Mouse (Mus musculus) liver, embryonic 14.5 days (tissue): ENCODE data around the gene Rbms2. TPM values are rescaled to one million over a fixed set of nuclear protein-coding genes. Genes with fewer than 3 reads are reported as not detected.

Experiments used
- ATAC-seq: fragments of 200-750 bp; cut with Nextera tagmentation; 2 replicates; pipeline ENCODE4 v1.8.0; 2017; ENCODE audit warnings: moderate number of reproducible peaks, mild to moderate bottlenecking, moderate library complexity; ENCODE audit not compliant: insufficient read depth
- DNase-seq, 3 experiments: peaks; one replicate each; pipeline ENCODE4 v3.0.0-alpha.2; 2012 to 2013; ENCODE audit warnings: low read depth in 3 of 3, low spot score in 3 of 3
- H3K27ac ChIP-seq: fragments of 300-500 bp; sonication (generic); 2 replicates; pipeline ENCODE4 v1.5.1; 2014; ENCODE audit warnings: moderate library complexity, mild to moderate bottlenecking, control low read depth, inconsistent platforms
- H3K27me3 ChIP-seq: fragments of 300-500 bp; sonication (generic); 2 replicates; pipeline ENCODE4 v1.6.1; 2014; ENCODE audit warnings: mild to moderate bottlenecking, low read length, moderate library complexity; ENCODE audit not compliant: control insufficient read depth, insufficient read depth
- H3K36me3 ChIP-seq: fragments of 300-500 bp; sonication (generic); replicated peaks from 2 replicates; pipeline ENCODE4 v1.6.1; 2014; ENCODE audit warnings: low read depth; ENCODE audit not compliant: control insufficient read depth, insufficient read depth
- H3K4me1 ChIP-seq, 2 experiments: fragments of 200-500 bp in 1 of 2; fragments of 300-500 bp in 1 of 2; sonication (generic) in 1 of 2; replicated peaks; 2 replicates each; pipeline ENCODE4 v1.6.1; 2012 to 2014; ENCODE audit warnings: antibody characterized with exemption in 1 of 2, inconsistent platforms in 1 of 2, low read length in 1 of 2; ENCODE audit not compliant: control insufficient read depth in 2 of 2, insufficient read depth in 2 of 2
- H3K4me2 ChIP-seq: fragments of 300-500 bp; sonication (generic); 2 replicates; pipeline ENCODE4 v1.6.1; 2014; ENCODE audit warnings: low read depth, mild to moderate bottlenecking, control low read depth, moderate library complexity
- H3K4me3 ChIP-seq, 2 experiments: fragments of 200-500 bp in 1 of 2; fragments of 300-500 bp in 1 of 2; sonication (generic) in 1 of 2; 2 replicates each; pipeline ENCODE4 v1.5.1; 2012 to 2014; ENCODE audit warnings: low read depth in 2 of 2, low read length in 2 of 2, mild to moderate bottlenecking in 2 of 2, control low read depth in 1 of 2, inconsistent platforms in 1 of 2, moderate library complexity in 1 of 2; ENCODE audit not compliant: insufficient read depth in 1 of 2
- H3K9ac ChIP-seq: fragments of 300-500 bp; sonication (generic); replicated peaks from 2 replicates; pipeline ENCODE4 v1.6.1; 2014; ENCODE audit warnings: mild to moderate bottlenecking, control low read depth, moderate library complexity
- H3K9me3 ChIP-seq: fragments of 300-500 bp; sonication (generic); 2 replicates; pipeline ENCODE4 v1.6.1; 2016; ENCODE audit warnings: low read length, mixed read lengths; ENCODE audit not compliant: control insufficient read depth
- CTCF ChIP-seq: IDR thresholded peaks from 2 replicates; pipeline ENCODE4 v1.5.1; 2016; ENCODE audit warnings: antibody characterized with exemption, low read depth, control low read depth
- EP300 ChIP-seq: IDR thresholded peaks from 2 replicates; pipeline ENCODE4 v1.6.1; 2016; ENCODE audit warnings: antibody characterized with exemption, low read depth
- WGBS: fragments of 180-500 bp; shearing (Covaris S2); extraction: QIAGEN DNeasy Blood & Tissue Kit; methylation state at CpG from one replicate; pipeline ENCODE4 v1.1.7; 2014; ENCODE audit not compliant: insufficient replicate concordance; 5-methylcytosine and 5-hydroxymethylcytosine counted together
- polyA plus RNA-seq, 2 experiments: library from polyadenylated mRNA; depleted of rRNA in 1 of 2; stranded (reverse) in 1 of 2; unstranded in 1 of 2; fragments of >200 nt; fragmentation: Nextera tagmentation in 1 of 2; extraction: Ambion mirVana in 1 of 2; gene quantifications; 2 replicates each; pipeline versions ENCODE4 v1.2.1 to v1.2.3; 2012 to 2014

Gene Rbms2
- 8.0 and 9.5 TPM in 2 replicates for polyA plus RNA-seq (2012; rRNA removed)
- 4.5 and 6.1 TPM in 2 replicates for polyA plus RNA-seq (2014; fragmentation: Nextera tagmentation; extraction: Ambion mirVana)

DNA sequence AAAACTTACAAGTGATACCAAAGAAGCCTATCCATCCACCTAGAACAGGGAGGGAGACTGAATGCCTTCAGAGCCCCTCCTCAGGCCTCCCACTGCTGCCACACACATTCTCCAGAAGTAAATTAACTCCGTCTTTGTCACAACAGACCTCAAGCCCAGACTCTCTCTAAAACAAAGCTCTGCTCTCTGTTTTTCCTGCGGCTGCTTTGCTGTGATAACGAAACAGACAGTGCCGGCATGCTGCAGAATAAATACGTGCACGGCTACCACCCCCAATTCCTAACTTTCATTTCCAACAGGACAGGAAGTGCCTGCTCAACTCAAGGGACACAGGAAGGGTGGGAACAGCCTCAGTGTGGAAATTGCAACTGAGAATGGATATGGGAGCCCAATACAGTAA, at the start of gene Rbms2:
Rbms2 (minus strand) TSS at position 309 of the 400 bp plus-strand sequence.
- Histone ChIP-seq H3K36me3 (no peaks in the 10 kb centered on the region), H3K27ac (no peak within 1 kb of the TSS), H3K4me1 (peaks cover 14 to 15% of the 10 kb centered on the region in 2 experiments), H3K4me3 (peak within 1 kb of the TSS; percentile 10 to 30), H3K27me3 (no peaks in the 10 kb centered on the region), H3K9me3 (no peaks in the 10 kb centered on the region), H3K4me2 (peak within 1 kb of the TSS; percentile 53), H3K9ac (peak within 1 kb of the TSS; percentile 1)
- DNase-seq (no peak), ATAC-seq (no peak)
- WGBS, result 3% methylated on average over 6 of the region's 6 CpGs
- TF ChIP-seq EP300 (no peak), CTCF (no peak)

DNA sequence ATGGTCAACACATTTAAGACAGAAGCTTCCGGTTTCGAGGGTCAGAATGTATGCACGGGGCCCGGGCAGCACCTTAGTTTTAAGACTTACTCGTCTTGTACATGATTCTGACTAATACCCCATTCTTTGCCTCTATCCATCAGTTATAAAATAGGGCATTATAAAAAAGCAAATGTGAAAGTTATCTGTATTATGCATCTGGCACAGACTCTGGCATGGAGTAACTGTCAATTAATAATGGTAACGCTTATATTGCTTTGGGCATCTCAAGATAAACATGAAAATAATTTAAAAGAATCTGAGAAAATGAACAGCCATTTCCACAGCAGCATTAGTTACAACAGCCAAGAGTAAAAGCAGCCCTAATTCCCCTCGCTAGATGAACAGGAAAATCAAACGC, 47.9 kb upstream of the Rbms2 start:
- H3K4me1 ChIP-seq, result peaks cover 2 to 9% of the 10 kb centered on the region in 2 experiments
- DNase-seq, result no peak
- no peak overlapping the region for H3K9ac ChIP-seq
- H3K4me3 ChIP-seq, result no peak overlapping the region
- 71% methylated on average over 8 of the region's 8 CpGs for WGBS
- no peak overlapping the region for H3K4me2 ChIP-seq
- H3K9me3 ChIP-seq, result no peaks in the 10 kb centered on the region
- no peaks in the 10 kb centered on the region for H3K27me3 ChIP-seq
- no peak overlapping the region for H3K27ac ChIP-seq
- H3K36me3 ChIP-seq, result no peaks in the 10 kb centered on the region
- TF ChIP-seq CTCF, result no peak
- TF ChIP-seq EP300, result peak; percentile 33; the same call in 1 of the 2 replicates
- no peak for ATAC-seq

DNA sequence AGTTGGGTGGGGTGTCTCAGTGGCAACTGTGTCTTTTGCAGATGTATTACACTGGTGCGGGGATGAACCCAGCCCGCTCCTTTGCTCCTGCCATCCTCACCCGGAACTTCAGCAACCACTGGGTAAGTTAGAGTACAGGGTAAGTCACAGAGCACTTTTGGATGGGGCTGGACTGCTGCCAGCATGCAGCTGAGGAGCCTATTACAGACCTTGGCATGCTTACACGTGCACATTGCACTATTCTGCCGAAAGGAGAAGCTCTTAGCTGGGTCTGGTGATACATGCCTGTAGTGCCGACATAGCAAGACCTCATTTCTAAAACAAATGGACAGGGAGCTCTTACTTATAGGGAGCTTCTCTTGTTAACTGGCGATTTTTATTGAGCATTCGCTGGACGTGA, 47.5 kb upstream of the Rbms2 start:
- Histone ChIP-seq H3K9me3 (no peaks in the 10 kb centered on the region), H3K27me3 (no peaks in the 10 kb centered on the region), H3K4me3 (no peak overlapping the region), H3K4me1 (peaks cover 2 to 7% of the 10 kb centered on the region in 2 experiments), H3K36me3 (no peaks in the 10 kb centered on the region), H3K9ac (no peak overlapping the region), H3K27ac (no peak overlapping the region), H3K4me2 (no peak overlapping the region)
- no peak for ATAC-seq
- no peak for DNase-seq
- no peak for TF ChIP-seq EP300
- no peak for TF ChIP-seq CTCF
- 74% methylated on average over 9 of the region's 9 CpGs for WGBS

DNA sequence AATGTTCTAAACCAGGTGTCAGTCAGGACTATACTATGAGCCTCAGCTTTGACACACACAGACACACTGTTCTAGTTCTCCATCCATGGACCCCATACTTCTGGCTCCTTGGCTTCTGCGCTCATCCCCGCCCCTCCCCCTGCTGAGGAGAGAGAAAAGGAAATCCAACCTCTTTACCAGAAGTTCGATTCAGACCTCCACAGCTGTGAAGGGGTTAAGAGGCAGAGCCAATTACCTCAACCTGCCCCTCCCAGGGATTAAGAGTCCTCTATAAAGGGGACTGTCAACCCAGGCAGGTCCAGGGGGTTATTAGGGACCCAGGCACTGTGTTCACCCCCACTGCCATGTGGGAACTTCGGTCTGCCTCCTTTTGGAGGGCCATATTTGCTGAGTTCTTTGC, 45.4 kb upstream of the Rbms2 start, which contains the start of gene Mip:
Mip (plus strand) TSS at position 301 of the 400 bp plus-strand sequence.
- Histone ChIP-seq H3K36me3 (no peaks in the 10 kb centered on the region), H3K27ac (no peak within 1 kb of the TSS), H3K9me3 (no peaks in the 10 kb centered on the region), H3K4me1 (peaks cover under 1% of the 10 kb centered on the region in 2 experiments), H3K4me3 (no peak within 1 kb of the TSS), H3K9ac (no peak within 1 kb of the TSS), H3K27me3 (no peaks in the 10 kb centered on the region), H3K4me2 (no peak within 1 kb of the TSS)
- WGBS, result 67% methylated on average over 4 of the region's 4 CpGs
- ATAC-seq, result no peak
- no peak for TF ChIP-seq EP300
- TF ChIP-seq CTCF, result no peak
- DNase-seq, result no peak

DNA sequence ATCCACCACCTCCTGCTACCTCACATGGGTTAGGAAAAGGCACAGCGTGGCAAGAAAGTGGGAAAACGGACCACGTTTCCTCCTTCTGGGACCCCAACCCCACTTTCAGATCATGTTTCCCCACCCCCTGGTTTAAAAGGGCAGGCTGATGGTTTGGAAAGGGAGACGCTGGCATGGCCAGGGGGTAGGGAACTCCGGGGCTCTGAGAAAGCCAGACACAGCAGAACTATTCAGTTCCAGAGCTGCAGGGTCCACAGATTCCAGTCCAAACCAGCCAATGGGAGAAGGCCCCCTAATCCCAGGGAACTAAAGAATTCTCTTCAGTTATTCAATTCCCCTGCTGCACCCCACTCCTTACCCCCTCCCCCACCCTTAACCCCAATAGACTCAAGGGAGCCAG, 45.0 kb upstream of the Rbms2 start:
- no peak for TF ChIP-seq CTCF
- TF ChIP-seq EP300, result no peak
- Histone ChIP-seq H3K4me2 (no peak overlapping the region), H3K4me3 (no peak overlapping the region), H3K27ac (no peak overlapping the region), H3K36me3 (no peaks in the 10 kb centered on the region), H3K27me3 (no peaks in the 10 kb centered on the region), H3K9ac (no peak overlapping the region), H3K9me3 (no peaks in the 10 kb centered on the region), H3K4me1 (no peaks in the 10 kb centered on the region; a peak in 1 of 4 replicates)
- ATAC-seq (no peak), DNase-seq (no peak)
- WGBS, result 59% methylated on average over 5 of the region's 5 CpGs
